Mouse (Mus musculus) thymus, postnatal 0 days (tissue): ENCODE measurements around the gene Rnf220. TPM values are rescaled to one million over a fixed set of nuclear protein-coding genes. Genes with fewer than 3 reads are reported as not detected.

ENCODE experiments used
- DNase-seq: peaks from one replicate; pipeline ENCODE4 v3.0.0-alpha.2; 2015; ENCODE audit warnings: low spot score
- polyA plus RNA-seq: library from polyadenylated mRNA; unstranded; fragments of >200 nt; fragmentation: Nextera tagmentation; extraction: Ambion mirVana; gene quantifications from 2 replicates; pipeline ENCODE4 v1.2.1, GENCODE M21; 2015

Gene Rnf220
- polyA plus RNA-seq, 1 experiment from 2014 or later = 74.0 TPM

DNA sequence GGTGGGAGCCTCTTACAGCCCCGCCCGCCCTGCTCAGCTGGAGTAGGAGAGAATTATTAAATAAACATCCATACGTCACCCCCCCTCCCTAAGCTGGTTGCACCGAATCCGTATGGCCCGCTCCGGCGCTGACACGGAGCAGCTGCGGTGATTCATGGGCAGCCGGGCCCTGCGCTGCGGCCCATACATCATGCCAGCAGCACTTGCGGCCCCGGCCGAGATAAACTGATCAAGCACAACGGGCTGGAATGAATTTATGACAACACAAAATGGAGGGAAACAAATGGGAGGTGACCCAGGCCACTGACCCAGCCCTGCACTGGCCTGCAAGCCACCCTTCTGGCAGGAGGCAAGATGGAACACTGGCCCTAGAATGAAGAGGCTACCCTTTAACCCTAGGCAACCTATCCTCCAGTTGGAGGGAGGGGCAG is 220.6 kb downstream of the Rnf220 start:
- no peak for DNase-seq

DNA sequence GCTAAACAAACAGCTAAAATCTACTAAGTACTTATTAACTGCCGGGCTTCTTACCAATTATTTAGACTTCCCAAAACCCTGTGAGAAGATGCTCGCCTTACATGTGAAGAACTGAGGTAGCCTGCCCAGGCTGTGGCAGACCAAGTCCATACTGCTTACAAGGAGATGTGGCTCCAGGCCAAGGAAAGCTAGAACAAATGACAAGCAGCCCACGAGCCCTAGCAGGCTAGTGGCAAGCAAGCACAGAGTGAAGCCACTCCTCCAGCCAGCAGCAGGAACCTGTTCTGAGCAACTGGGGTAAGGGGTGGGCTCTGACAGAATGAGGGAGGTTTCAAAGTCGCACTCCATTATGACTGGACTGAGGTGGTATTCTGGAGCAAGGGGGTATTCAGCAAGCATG is 222.1 kb downstream of the Rnf220 start:
- DNase-seq = no peak

DNA sequence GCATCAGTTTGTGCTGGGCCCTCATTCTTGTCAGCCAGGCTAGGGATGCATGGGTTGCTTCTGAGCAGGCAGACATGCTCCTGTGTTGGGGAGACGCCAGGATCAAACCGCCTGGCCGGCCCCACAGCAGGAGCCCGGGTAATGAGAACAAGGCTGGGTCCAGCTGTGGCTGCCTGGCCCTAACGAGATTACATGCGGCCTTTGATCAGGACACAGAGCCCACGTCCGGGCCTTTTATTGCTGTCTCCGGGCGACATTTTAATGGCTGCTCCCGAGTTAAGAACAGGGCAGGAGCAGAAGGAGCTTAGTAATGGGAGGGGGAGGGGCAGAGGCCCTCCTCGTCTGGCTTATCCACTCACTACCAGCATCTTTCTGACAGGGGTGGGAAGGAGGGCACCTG is 224.4 kb downstream of the Rnf220 start:
- no peak for DNase-seq

DNA sequence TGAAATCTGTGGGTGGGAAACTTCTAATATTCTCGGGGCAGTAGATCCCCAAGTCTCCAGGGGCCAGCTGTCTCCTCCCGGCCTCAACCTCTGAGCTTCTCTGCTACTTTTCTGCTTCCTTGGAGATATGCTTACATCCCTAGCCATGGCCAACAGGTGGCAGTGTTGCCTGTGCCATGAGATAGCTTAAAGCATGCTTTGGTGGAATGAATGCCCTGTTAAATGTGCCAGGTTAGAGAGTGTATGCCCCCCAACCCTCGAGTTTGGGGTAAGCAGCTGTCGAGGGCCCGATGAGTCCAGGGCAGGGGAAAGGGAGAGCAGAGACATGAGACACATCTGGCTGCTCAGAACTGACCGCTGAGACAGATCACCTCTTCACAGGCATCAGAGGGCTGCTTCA is 226.6 kb downstream of the Rnf220 start:
- DNase-seq = peak; percentile 77

DNA sequence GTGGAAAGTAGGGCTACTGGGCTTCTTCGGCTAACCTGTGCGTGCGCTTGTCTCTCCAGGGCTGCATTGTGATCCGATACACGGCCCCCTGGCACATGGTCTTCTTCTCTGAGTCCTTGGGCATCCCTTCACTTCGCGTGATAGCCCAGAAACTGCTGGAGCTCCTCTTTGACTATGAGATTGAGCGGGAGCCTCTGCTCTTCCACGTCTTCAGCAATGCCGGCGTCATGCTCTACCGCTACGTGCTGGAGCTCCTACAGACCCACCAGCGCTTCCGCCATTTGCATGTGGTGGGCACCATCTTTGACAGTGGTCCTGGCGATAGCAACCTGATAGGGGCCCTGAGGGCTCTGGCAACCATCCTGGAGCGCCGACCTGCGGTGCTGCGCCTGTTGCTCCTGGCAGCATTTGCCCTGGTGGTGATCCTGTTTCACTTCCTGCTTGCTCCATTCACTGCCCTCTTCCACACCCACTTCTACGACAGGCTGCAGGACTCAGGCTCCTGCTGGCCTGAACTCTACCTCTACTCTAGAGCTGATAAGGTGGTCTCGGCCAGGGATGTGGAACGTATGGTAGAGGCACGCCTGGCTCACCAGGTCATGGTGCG is 228.9 kb downstream of the Rnf220 start:
- no peak for DNase-seq

DNA sequence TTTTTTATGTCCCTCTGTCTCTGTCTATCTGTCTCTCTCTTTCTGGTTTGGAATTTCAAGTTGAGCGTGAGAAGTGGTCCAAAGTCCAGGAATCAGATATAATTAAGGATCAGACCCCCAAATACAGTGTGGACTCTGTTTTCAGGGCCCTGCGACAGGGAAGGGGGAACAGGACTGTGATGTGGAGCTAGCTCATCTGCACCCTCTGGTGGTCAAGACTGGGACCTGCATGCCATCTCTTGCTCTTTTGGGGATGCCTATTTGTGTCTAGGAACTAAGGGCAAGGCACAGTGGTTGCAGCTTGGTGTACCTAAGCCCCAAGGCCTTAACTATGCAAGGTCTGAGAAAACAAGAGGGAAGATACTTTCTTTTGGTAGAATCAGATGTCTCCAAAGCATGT is 229.6 kb downstream of the Rnf220 start:
- peak; percentile 79 for DNase-seq

DNA sequence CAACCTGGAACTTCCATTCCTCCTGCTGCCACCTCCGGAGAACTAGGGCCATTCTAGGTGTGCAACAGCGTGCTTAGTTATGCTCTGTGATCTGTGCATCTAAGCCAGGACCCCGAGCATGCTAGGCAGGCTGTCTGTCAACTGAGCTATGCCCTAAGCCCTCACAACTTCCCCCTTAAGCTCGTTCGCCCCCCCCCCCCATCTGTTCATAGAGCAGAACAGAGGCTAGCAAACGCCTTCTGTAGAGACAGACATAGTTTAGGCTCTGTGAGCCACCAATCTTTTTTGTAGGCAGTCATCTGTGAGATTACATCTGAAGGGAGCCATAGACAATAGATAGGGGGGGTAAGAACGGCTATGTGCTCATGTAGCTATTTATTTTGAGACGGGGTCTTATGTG is 233.9 kb downstream of the Rnf220 start:
- no peak for DNase-seq

DNA sequence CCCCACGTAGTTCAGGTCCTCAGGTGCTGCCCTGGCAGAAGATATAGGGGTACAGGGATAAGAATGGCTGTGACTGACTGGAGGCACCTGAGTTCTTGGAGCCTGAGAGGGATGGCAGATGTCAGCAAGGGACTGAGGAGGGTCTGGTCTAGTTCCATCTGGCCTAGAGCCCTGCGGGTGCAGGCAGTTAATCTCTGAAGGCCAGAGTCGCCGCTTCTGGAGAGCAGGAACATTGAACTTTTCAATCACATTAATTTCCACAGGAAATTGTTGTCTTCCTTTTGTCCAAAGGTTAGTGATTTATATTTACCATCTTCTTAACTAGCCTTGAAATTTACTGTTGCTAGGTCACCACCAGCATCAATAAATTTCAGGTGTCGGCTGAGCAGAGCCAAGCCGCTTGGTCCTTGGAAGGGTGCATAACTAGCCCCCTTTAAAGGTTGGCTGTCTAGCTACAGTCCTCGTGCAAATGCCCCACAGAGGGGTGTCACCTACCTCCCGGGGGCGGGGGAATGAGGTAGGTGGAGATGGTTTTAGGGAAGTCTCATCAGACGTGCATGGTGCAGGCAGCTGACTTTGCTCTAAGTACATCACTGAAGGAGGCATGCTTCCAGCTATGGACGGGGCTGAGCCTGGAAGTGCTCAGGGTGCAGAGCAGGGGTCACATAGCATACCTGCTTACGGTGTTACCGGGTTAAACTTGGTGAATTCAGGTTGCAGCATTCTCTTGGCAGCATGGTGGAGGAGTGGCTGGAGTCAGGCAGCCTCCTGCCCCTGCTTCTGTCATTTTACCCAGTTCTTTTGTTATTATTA is 234.5 kb downstream of the Rnf220 start:
- no peak for DNase-seq

DNA sequence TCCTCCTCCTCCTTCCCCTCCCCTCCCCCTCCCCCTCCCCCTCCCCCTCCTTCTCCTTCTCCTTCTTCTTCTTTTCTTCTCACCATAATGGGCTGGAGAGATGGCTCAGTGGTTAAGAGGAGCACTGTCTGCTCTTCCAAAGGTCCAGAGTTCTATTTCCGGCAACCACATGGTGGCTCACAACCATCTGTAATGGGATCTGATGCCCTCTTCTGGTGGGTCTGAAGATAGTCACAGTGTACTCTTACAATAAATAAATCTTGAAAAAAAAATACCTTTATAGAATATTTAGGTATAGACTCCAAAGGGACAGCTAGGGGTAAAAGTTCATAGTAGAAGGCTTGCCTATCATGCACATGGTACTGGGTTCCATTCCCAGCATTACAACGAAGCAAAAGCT is 235.6 kb downstream of the Rnf220 start:
- DNase-seq = no peak

DNA sequence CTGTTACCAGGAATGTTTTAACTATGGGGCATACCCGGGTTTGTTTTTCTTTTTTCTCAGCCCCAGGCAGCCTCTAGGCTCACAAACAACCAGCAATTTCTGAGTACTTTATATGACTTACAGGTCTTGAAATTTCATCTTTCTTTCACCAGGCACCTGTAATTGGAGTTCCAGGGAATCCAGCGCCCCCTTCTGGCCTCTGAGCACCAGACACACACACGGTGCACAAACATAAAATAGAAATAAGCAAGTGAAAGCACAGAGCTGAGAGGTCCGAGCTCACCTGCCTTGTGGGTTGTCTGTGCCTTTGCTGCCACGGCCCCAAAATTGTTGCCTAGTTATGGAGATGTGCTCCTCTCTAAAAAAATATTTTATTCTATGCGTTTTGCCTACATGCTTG is 236.9 kb downstream of the Rnf220 start:
- peak; percentile 22 for DNase-seq

DNA sequence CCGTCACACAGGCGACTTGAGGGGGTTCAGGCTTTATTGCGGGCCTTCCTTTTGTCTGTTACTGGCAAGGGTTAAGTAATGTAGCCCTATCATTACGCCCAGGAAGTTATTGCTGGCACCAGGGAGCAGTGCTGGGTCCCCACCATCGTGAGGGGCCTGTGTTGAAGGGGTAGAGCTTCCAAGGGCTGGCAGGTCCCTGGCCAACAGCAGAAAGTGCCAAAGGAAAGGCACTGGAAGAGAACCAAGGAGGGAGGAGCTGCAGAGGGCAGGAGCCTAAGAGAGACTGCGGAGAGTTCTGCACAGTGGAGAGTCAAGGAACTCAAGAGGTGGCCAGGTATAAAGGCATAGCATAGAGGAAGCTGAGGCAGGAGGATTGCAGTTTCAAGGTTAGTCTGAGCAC is 242.2 kb downstream of the Rnf220 start:
- no peak for DNase-seq

DNA sequence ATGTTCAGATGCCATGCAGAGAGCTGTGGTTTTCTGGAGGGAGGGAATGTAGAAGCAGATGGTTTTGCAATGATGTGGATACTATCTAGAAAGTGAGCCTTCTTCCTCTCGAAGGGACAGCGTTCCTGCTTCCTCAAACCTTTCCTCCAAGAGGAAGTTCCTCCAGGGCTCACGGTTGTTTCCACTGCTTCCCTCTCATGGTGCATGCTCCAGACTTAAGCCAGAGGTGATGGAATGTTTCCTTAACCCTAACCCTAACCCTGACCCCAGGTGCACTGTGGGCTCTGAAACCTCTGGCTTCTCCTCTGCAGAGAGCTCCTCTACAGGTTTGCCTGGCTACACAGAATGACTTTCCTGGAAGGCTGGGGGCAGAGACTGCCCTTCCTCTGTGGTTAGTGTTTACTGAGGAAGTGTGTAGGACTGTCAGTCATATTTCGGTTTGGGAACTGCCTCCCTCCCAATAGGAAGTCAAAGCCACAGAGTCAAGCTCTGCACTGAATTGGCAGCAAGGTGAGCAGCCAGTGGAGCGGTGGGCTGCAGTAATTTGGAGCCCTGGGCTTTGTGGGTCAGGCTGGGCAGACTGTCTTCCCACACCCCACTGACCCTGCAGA is 242.7 kb downstream of the Rnf220 start:
- DNase-seq = no peak

DNA sequence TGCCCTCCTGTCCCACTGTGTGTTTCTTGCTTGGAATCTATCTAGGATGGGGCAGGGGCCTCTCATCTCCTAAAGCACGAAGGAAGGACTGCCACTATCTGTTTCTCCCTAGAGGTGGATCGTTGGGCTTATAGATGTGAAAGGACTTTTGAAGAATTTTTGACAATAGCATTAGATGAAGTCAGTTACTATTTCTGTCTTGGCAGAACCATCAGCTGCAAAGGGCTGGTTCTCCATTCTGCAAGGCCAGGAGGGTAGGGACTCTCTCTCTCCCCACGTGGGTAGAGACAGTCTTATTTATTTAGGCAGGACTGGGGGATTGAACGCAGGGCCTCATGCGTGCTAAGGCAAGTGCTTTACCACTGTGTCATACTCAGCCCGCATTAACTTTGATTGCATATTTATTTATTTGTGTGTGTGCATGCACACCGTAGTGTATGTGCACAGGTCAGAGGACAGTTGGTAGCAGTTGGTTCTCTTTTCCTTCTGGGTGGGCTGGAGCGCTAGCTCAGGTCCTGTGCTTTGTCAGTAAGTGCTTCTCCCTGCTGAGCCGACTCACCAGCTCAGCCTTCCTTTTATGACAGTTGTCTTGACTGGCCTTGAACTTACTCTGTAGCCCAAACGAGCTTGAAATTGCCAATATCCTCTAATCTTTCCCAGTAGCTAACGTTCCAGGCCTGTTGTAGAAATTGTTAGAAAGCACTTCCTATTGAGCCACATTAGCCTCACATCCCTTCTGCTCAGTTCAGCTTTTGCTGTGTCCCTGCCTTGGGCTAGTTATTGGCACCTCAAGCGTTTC is 243.4 kb downstream of the Rnf220 start:
- DNase-seq = no peak

DNA sequence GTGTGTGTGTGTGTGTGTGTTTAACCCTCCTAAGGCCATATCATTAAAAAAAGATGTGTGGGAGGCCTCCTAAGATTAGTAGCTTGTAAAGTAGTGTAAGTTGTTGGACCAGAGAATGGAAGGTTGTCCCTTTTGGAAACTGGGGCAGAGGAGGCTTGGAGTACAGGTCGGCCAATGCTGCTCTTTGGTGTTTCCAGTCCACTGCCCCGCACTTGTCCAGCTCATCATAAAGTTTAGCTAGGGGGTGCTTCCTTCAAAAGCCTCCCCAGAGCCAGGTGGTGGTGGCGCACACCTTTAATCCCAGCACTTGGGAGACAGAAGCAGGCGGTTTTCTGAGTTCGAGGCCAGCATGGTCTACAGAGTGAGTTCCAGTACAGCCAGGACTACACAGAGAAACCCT is 244.1 kb downstream of the Rnf220 start:
- no peak for DNase-seq

DNA sequence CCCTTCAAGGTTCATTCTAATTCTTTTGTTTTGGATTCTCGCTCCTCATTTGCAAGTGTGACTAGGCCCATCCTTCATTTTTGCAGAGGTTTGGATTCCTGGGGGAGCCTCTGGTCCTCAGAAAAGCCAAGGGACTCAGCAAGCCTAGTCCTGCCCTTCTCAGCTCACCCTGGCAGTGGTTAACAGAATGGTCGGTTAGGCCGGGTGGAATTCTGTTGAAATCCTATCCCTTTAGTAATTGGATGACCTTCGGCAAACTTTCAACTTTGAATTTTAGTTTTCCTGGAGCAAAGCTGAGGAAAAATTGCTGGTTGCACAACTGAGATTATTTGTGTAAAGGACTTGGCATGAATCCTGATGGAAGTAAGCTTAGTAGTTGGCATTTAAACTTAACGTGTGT is 244.5 kb downstream of the Rnf220 start:
- no peak for DNase-seq

DNA sequence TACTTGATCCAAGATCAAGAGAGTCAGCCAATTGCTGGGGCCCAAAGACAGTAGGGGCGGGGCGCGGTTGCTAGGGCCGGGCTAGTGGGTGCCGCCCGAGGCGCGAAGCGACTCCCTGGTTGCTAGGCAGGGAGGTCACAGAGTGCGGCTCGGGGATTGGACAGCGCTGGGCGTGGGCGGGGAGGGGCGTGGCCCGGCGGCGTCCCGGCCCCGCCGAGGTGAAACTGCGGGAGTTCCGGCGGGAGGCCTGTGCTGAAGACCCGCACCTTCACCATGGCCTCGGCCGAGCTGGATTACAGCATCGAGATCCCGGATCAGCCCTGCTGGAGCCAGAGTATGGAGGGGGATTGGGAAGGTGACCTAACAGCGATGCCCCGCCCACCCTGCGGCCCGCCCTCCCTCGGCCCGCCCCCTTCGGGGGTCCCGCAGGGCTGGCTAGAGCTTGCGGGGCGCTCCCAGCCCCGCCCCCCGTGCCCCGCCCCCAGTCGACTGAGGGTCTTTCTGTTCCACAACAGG is 245.0 kb downstream of the Rnf220 start, which contains the start of the genes Tmem53 and Armh1:
Tmem53 (plus strand) TSS at position 151 of the 516 bp plus-strand sequence.
Armh1 (minus strand) TSS at position 325 of the 516 bp plus-strand sequence.
- peak; percentile 92 for DNase-seq

DNA sequence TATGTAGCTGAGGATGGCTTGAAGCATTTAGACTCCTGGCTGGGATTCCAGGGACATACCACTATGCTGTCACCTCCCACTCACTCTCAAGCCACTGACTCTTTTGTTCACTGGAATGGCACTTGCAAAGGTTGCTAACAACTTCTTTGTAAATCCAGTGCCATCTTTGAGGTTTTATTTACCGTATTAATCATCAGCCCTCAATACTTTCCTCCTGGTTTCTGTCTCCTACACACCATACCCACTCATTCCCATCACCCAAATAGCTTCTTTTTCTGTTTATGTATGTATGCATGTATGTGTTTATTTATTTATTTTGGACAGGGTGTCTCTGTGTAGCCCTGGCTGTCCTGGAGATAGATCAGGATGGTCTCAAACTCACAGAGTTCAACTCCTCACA is 245.9 kb downstream of the Rnf220 start:
- DNase-seq = no peak

DNA sequence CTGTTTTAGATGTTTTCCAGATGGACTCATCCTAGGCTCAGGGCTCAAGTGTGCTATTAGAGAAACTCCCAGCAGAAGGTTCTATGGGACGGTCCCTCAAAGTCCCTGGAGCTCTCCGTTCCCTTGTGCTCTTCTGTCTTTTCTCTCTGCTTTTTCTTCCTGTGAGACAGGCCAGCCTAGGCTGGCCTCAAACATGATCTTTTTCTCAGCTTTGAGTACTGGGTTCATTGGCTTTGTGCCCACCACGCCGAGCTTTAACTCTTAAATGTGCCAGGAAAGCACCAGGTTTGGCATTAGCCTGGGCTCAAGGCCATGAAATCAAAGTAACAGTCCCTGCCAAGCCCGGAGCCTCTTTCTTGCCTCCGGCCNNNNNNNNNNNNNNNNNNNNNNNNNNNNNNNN is 256.0 kb downstream of the Rnf220 start:
- no peak for DNase-seq

DNA sequence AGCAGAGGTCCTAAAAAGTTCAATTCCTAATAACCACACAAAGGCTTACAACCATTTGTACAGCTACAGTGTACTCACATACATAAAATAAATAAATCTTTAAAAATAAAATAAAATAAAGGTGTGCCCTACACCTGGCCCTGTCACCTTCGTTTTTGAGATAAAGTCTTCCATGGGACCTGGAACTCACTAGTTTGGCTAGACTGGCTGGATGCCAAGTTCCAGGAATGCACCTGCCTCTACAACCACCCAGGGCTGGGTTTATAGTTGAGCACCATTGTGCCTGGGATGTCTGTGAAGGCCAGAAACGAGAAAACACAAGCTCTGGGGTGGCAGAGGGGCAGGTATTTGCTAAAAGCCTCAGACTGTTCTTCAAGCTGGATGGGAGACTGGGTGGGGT is 257.7 kb downstream of the Rnf220 start:
- DNase-seq = no peak

DNA sequence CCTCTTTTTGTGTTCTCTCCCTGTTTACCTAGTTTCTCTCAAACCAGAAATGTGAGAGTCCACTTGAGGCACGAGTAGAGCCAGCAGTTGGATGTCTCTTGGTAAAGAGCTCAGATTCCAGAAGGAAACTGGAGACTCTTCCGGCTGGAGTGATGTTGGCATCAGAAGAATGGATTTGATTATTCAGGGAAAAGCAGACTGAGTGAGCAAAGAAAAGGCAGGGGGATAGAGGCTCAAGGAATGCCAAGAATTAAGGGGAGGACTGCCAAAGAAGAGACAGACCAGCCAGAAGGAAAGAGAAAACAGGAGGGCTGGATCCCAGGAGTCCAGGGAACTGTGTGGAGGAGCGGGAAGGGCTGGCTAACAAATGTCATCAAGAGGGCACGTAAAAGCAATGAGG is 261.0 kb downstream of the Rnf220 start:
- DNase-seq = no peak

DNA sequence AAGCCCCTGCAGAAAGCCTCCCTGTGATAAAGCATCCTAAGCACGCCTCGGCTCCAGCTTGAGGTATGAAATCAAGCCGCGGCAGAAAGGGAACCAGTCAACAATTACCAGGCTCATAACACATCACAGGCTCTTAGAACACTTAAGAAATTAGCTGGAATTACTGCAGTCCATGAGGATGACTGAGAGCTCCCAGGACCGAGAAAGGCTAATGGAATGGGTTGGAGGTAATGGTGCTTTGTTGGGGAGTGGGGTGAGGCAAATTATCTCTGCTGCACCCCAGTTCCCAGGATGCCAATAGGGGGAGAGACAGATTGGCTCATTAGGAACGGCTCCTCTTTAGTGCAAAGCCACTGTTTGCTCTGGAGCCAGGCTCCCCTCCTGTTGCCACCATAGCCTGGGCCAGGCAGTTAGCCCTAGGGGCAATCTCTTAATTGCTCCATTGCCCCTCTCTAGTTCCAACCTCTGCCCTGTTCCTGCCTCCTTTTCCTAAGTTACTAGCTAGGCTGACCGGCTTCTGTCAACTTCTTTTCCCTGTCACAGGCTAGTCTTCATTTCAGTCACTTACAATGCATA is 262.6 kb downstream of the Rnf220 start:
- no peak for DNase-seq
